Mouse (Mus musculus): ENCODE data around the gene Hoxb6. TPM values are rescaled to one million over a fixed set of nuclear protein-coding genes. Genes with fewer than 3 reads are reported as not detected.

The Hoxb6 gene
- polyA plus RNA-seq, 1 experiment from 2014 or later: 0.73 TPM

- H3K27ac ChIP-seq (replicated peaks; ENCODE audit: low read depth, low read length): no peak overlapping the region; the same call in 1 of the 2 replicates
Measured at GRCm38 (mm10) chr11:96338957-96339855, 46.9 kb downstream of the Hoxb6 start.

GRCm38 (mm10) chr11:96340698-96341365, 48.6 kb downstream of the Hoxb6 start:
- DNase-seq (ENCODE audit: low spot score) (no peak), ATAC-seq (replicated peaks; ENCODE audit: insufficient number of reproducible peaks, low FRiP score, low TSS enrichment, low read depth) (0 out of 2 replicates have a peak, but pooled peaks have one; percentile 29)
- no peaks in the 10 kb centered on the region; the same call in 1 of the 2 replicates for H3K4me1 ChIP-seq (ENCODE audit: control insufficient read depth, insufficient read depth, low read length)
- H3K4me2 ChIP-seq (ENCODE audit: low read depth, low read length): peak overlapping the region; percentile 19; the same call in 1 of the 2 replicates
- WGBS: under 1% methylated on average over 28 of the region's 36 CpGs
- no peaks in the 10 kb centered on the region for H3K36me3 ChIP-seq (replicated peaks; ENCODE audit: control insufficient read depth, insufficient read depth, low read depth, low read length)
- H3K4me3 ChIP-seq (ENCODE audit: low read depth, low read length): no peak overlapping the region
- no peak overlapping the region for H3K27ac ChIP-seq (replicated peaks; ENCODE audit: low read depth, low read length)
- H3K27me3 ChIP-seq (ENCODE audit: control insufficient read depth, insufficient read depth, low read length): peaks cover 92% of the 10 kb centered on the region
- H3K9ac ChIP-seq (replicated peaks; ENCODE audit: low read length): no peak overlapping the region
- no peaks in the 10 kb centered on the region for H3K9me3 ChIP-seq (replicated peaks; ENCODE audit: control insufficient read depth, low read length)

More at GRCm38 (mm10) chr11:96338957-96339855, 46.9 kb downstream of the Hoxb6 start:
- DNase-seq (ENCODE audit: low spot score): no peak
- no peak for ATAC-seq (replicated peaks; ENCODE audit: insufficient number of reproducible peaks, low FRiP score, low TSS enrichment, low read depth)
- H3K4me3 ChIP-seq (ENCODE audit: low read depth, low read length): no peak overlapping the region
- no peaks in the 10 kb centered on the region for H3K9me3 ChIP-seq (replicated peaks; ENCODE audit: control insufficient read depth, low read length)
- peaks cover 92% of the 10 kb centered on the region for H3K27me3 ChIP-seq (ENCODE audit: control insufficient read depth, insufficient read depth, low read length)
- 8% methylated on average over 7 of the region's 7 CpGs for WGBS
- no peak overlapping the region for H3K4me2 ChIP-seq (ENCODE audit: low read depth, low read length)
- no peaks in the 10 kb centered on the region; the same call in 1 of the 2 replicates for H3K4me1 ChIP-seq (ENCODE audit: control insufficient read depth, insufficient read depth, low read length)
- no peak overlapping the region for H3K9ac ChIP-seq (replicated peaks; ENCODE audit: low read length)
- no peaks in the 10 kb centered on the region for H3K36me3 ChIP-seq (replicated peaks; ENCODE audit: control insufficient read depth, insufficient read depth, low read depth, low read length)

DNA sequence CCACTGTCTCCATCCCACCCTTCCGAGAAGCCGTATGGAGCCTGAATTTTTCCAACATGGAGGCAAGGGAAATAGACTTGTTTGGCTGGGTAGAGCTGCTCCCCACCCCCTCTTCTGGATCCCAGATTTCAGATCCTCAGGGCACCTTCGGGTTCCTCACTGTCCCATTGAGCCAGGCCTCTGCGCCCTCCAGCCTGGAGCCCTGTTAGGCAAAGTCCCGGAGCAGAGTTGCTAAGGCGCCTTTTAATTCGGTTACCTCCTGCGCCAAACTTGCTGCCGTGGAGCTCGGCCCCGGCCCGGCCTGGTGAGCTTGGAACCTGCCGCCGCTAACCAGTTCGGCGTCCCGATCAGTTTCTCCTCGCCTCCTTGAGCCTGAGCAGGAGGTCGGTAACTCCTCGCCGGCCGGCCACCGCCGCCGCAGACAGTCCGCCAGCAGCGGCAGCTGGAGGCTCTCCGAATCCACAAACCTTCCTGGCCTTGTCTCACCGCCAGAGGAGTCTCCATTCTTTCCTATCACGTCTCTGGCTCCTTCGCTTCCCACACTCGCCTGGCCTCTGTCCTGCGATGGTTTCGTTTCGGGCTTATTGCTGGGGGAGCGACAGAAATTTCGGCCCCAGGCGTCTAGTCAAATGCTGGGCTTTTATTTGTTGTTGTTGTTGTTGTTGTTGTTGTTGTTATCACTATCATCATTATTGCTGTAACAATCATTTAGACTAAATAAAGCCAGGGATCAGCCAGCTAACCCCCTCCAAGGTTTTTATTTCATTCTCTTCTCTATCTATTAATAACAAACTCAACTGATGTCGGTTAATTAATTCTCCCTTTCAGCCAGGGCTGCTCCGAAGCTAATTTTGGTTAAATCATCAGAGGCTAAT, 49.7 kb downstream of the Hoxb6 start:
- H3K9ac ChIP-seq (replicated peaks; ENCODE audit: low read length): peak overlapping the region; percentile 41
- DNase-seq (ENCODE audit: low spot score) (no peak), ATAC-seq (replicated peaks; ENCODE audit: insufficient number of reproducible peaks, low FRiP score, low TSS enrichment, low read depth) (no peak)
- H3K4me1 ChIP-seq (ENCODE audit: control insufficient read depth, insufficient read depth, low read length): no peaks in the 10 kb centered on the region; the same call in 1 of the 2 replicates
- peaks cover 92% of the 10 kb centered on the region for H3K27me3 ChIP-seq (ENCODE audit: control insufficient read depth, insufficient read depth, low read length)
- H3K4me2 ChIP-seq (ENCODE audit: low read depth, low read length): peak overlapping the region; percentile 16
- H3K9me3 ChIP-seq (replicated peaks; ENCODE audit: control insufficient read depth, low read length): no peaks in the 10 kb centered on the region
- H3K4me3 ChIP-seq (ENCODE audit: low read depth, low read length): peak overlapping the region; percentile 19
- no peak overlapping the region for H3K27ac ChIP-seq (replicated peaks; ENCODE audit: low read depth, low read length)
- under 1% methylated on average over 40 of the region's 40 CpGs for WGBS
- no peaks in the 10 kb centered on the region for H3K36me3 ChIP-seq (replicated peaks; ENCODE audit: control insufficient read depth, insufficient read depth, low read depth, low read length)

DNA sequence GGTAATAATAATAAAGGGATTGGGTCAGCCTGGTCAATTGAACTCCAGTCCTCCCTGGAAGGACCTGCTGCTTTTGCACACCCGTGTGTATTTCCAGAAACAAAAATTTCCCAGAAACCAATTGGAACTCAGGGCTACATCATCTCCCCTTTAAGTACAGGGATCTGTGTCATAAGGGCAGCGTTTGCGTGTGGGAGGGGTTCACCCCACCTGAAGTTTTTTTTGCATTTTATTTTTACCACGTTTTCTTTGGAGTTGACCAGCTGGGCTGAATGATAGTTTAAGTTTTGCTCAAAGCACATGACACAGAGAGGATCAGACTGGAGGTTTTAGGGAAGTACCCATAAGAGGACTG, 50.3 kb downstream of the Hoxb6 start:
- Histone ChIP-seq H3K4me3 (ENCODE audit: low read depth, low read length) (no peak overlapping the region), H3K4me2 (ENCODE audit: low read depth, low read length) (no peak overlapping the region), H3K4me1 (ENCODE audit: control insufficient read depth, insufficient read depth, low read length) (no peaks in the 10 kb centered on the region; the same call in 1 of the 2 replicates), H3K27ac (replicated peaks; ENCODE audit: low read depth, low read length) (no peak overlapping the region), H3K27me3 (ENCODE audit: control insufficient read depth, insufficient read depth, low read length) (peaks cover 90% of the 10 kb centered on the region), H3K9ac (replicated peaks; ENCODE audit: low read length) (no peak overlapping the region), H3K36me3 (replicated peaks; ENCODE audit: control insufficient read depth, insufficient read depth, low read depth, low read length) (no peaks in the 10 kb centered on the region), H3K9me3 (replicated peaks; ENCODE audit: control insufficient read depth, low read length) (no peaks in the 10 kb centered on the region)
- ATAC-seq (replicated peaks; ENCODE audit: insufficient number of reproducible peaks, low FRiP score, low TSS enrichment, low read depth): no peak
- 5% methylated on average over 4 of the region's 4 CpGs for WGBS
- DNase-seq (ENCODE audit: low spot score): no peak

- Histone ChIP-seq H3K27me3 (ENCODE audit: control insufficient read depth, insufficient read depth, low read length) (peaks cover 89% of the 10 kb centered on the region), H3K4me3 (ENCODE audit: low read depth, low read length) (no peak overlapping the region), H3K27ac (replicated peaks; ENCODE audit: low read depth, low read length) (no peak overlapping the region), H3K9me3 (replicated peaks; ENCODE audit: control insufficient read depth, low read length) (no peaks in the 10 kb centered on the region), H3K9ac (replicated peaks; ENCODE audit: low read length) (no peak overlapping the region), H3K4me1 (ENCODE audit: control insufficient read depth, insufficient read depth, low read length) (no peaks in the 10 kb centered on the region; the same call in 1 of the 2 replicates), H3K36me3 (replicated peaks; ENCODE audit: control insufficient read depth, insufficient read depth, low read depth, low read length) (no peaks in the 10 kb centered on the region), H3K4me2 (ENCODE audit: low read depth, low read length) (no peak overlapping the region)
- WGBS: 5% methylated on average over 2 of the region's 2 CpGs
- DNase-seq (ENCODE audit: low spot score): no peak
- ATAC-seq (replicated peaks; ENCODE audit: insufficient number of reproducible peaks, low FRiP score, low TSS enrichment, low read depth): no peak
Measured at GRCm38 (mm10) chr11:96343206-96343745, 51.0 kb downstream of the Hoxb6 start.

DNA sequence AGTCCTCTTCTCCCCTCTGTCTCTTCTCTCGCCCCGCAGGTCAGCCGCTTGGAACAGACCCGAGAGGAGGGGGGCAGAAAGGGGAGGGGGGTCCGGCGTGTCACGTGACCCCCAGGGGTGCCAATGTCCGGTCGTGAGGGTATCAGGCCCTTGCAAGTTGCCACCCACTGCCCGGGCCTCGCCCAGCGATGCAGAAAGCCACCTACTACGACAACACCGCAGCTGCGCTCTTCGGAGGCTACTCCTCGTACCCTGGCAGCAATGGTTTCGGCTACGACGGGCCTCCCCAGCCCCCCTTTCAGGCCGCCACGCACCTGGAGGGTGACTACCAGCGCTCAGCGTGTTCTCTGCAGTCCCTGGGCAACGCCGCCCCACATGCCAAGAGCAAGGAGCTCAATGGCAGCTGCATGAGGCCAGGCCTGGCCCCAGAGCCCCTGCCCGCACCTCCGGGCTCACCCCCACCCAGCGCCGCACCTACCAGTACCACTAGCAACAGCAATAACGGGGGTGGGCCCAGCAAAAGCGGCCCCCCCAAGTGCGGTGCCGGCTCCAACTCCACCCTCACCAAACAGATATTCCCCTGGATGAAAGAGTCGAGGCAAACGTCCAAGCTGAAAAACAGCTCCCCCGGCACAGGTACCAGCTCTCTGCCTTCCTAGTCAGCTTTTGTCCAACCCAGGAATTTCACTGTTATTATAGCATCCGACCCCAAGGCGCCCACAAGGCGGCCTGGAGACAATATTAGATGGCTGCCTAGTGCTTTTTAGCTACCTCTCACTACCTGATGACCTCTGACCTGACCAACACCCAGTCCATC, 52.0 kb downstream of the Hoxb6 start:
- Histone ChIP-seq H3K4me3 (ENCODE audit: low read depth, low read length) (0 out of 2 replicates have a peak overlapping the region, but pooled peaks have one; percentile 1), H3K27ac (replicated peaks; ENCODE audit: low read depth, low read length) (no peak overlapping the region), H3K4me1 (ENCODE audit: control insufficient read depth, insufficient read depth, low read length) (no peaks in the 10 kb centered on the region; the same call in 1 of the 2 replicates), H3K9me3 (replicated peaks; ENCODE audit: control insufficient read depth, low read length) (no peaks in the 10 kb centered on the region), H3K27me3 (ENCODE audit: control insufficient read depth, insufficient read depth, low read length) (peaks cover 89% of the 10 kb centered on the region), H3K9ac (replicated peaks; ENCODE audit: low read length) (no peak overlapping the region), H3K36me3 (replicated peaks; ENCODE audit: control insufficient read depth, insufficient read depth, low read depth, low read length) (no peaks in the 10 kb centered on the region), H3K4me2 (ENCODE audit: low read depth, low read length) (no peak overlapping the region; the same call in 1 of the 2 replicates)
- no peak for ATAC-seq (replicated peaks; ENCODE audit: insufficient number of reproducible peaks, low FRiP score, low TSS enrichment, low read depth)
- 3% methylated on average over 39 of the region's 40 CpGs for WGBS
- no peak for DNase-seq (ENCODE audit: low spot score)

- no peaks in the 10 kb centered on the region for H3K9me3 ChIP-seq (replicated peaks; ENCODE audit: control insufficient read depth, low read length)
- ATAC-seq (replicated peaks; ENCODE audit: insufficient number of reproducible peaks, low FRiP score, low TSS enrichment, low read depth) (no peak), DNase-seq (ENCODE audit: low spot score) (no peak)
- H3K9ac ChIP-seq (replicated peaks; ENCODE audit: low read length): no peak overlapping the region
- H3K4me2 ChIP-seq (ENCODE audit: low read depth, low read length): no peak overlapping the region
- H3K36me3 ChIP-seq (replicated peaks; ENCODE audit: control insufficient read depth, insufficient read depth, low read depth, low read length): no peaks in the 10 kb centered on the region
- no peak overlapping the region for H3K4me3 ChIP-seq (ENCODE audit: low read depth, low read length)
- H3K27me3 ChIP-seq (ENCODE audit: control insufficient read depth, insufficient read depth, low read length): peaks cover 89% of the 10 kb centered on the region
- WGBS: 1% methylated on average over 6 of the region's 6 CpGs
- no peak overlapping the region for H3K27ac ChIP-seq (replicated peaks; ENCODE audit: low read depth, low read length)
- no peaks in the 10 kb centered on the region; the same call in 1 of the 2 replicates for H3K4me1 ChIP-seq (ENCODE audit: control insufficient read depth, insufficient read depth, low read length)
Measured at GRCm38 (mm10) chr11:96344878-96345159, 52.5 kb downstream of the Hoxb6 start.

All from embryonic facial prominence, embryonic 11.5 days (tissue).